Mouse (Mus musculus) neural tube, embryonic 11.5 days (tissue): Measurements from ENCODE around the gene Ufd1. TPM values are rescaled to one million over a fixed set of nuclear protein-coding genes. Genes with fewer than 3 reads are reported as not detected.

Experiments
- polyA plus RNA-seq: library from polyadenylated mRNA; unstranded; fragments of >200 nt; fragmentation: Nextera tagmentation; extraction: Ambion mirVana; gene quantifications from 2 replicates; pipeline ENCODE4 v1.2.1, GENCODE M21; 2014

Ufd1 gene
- polyA plus RNA-seq, 1 experiment from 2014 or later = 74.4 TPM

Other genes starting within 250 kb of the Ufd1 start
- gene Tbx1, start 221.1 kb upstream of the Ufd1 start, polyA plus RNA-seq = 3.8 and 5.3 TPM in 2 replicates
- gene Gp1bb, start 189.4 kb upstream of the Ufd1 start, polyA plus RNA-seq = 9.5 and 11.4 TPM in 2 replicates
- gene Gm49601, start 185.4 kb upstream of the Ufd1 start, polyA plus RNA-seq = 3.6 and 3.8 TPM in 2 replicates
- gene Sept5, start 181.8 kb upstream of the Ufd1 start, polyA plus RNA-seq = 68.6 and 79.8 TPM in 2 replicates
- gene Cldn5, start 34.9 kb upstream of the Ufd1 start, polyA plus RNA-seq = 35.2 and 37.7 TPM in 2 replicates
- gene Cdc45, start 208 bp downstream of the Ufd1 start, polyA plus RNA-seq = 60.5 and 62.2 TPM in 2 replicates
- gene 2510002D24Rik, start 24.8 kb downstream of the Ufd1 start, polyA plus RNA-seq = 17.7 and 19.7 TPM in 2 replicates
- not detected in 2 replicates for gene Gm28539, start 24.8 kb downstream of the Ufd1 start, polyA plus RNA-seq
- gene Mrpl40, start 65.1 kb downstream of the Ufd1 start, polyA plus RNA-seq = 86.3 and 91.1 TPM in 2 replicates
- 12.8 and 14.6 TPM in 2 replicates for gene Hira, start 65.3 kb downstream of the Ufd1 start, polyA plus RNA-seq